Mouse (Mus musculus): ENCODE data around the gene Ubtf.

GRCm38 (mm10) chr11:102350416-102350815 lies 30.9 kb upstream of the Ubtf start:
- no peak for TF ChIP-seq CTCF (IDR thresholded peaks at IDR 0.05; ENCODE audit: borderline replicate concordance, extremely low read depth, insufficient read depth, insufficient read length)
- TF ChIP-seq POLR2A (IDR thresholded peaks at IDR 0.05; ENCODE audit: borderline replicate concordance, extremely low read depth, insufficient read depth, insufficient read length, poor library complexity, severe bottlenecking) = no peak

Data from brain, embryonic 14.5 days (tissue).